Mouse (Mus musculus): ENCODE data around the gene Insr. TPM values are rescaled to one million over a fixed set of nuclear protein-coding genes. Genes with fewer than 3 reads are reported as not detected.

The Insr gene
- polyA plus RNA-seq, 1 experiment from 2014 or later, result 24.3 TPM

Small RNA genes lying within 50 kb of the gene (microRNA-seq; reads per million reads assigned to microRNA genes)
- gene Gm25775, result not detected

Other genes with a start within 250 kb of the Insr start
- gene A430078G23Rik, start 73.8 kb upstream of the Insr start, polyA plus RNA-seq (2016; fragmentation: Nextera tagmentation; extraction: Ambion mirVana), result 0.14 TPM in 1 of 2 replicates, not detected in the other
- gene Arhgef18, start 113.4 kb upstream of the Insr start, polyA plus RNA-seq (2016; fragmentation: Nextera tagmentation; extraction: Ambion mirVana), result 9.5 and 9.6 TPM in 2 replicates
- 4.1 and 4.8 TPM in 2 replicates for gene Pex11g, start 188.1 kb upstream of the Insr start, polyA plus RNA-seq (2016; fragmentation: Nextera tagmentation; extraction: Ambion mirVana)
- 0.10 TPM in 1 of 2 replicates, not detected in the other for gene Tex45, start 191.2 kb upstream of the Insr start, polyA plus RNA-seq (2016; fragmentation: Nextera tagmentation; extraction: Ambion mirVana)
- gene Zfp358, start 213.5 kb upstream of the Insr start, polyA plus RNA-seq (2016; fragmentation: Nextera tagmentation; extraction: Ambion mirVana), result 68.4 and 70.8 TPM in 2 replicates
- gene Mcoln1, start 220.8 kb upstream of the Insr start, polyA plus RNA-seq (2016; fragmentation: Nextera tagmentation; extraction: Ambion mirVana), result 63.2 and 65.0 TPM in 2 replicates
- 20.7 and 24.8 TPM in 2 replicates for gene Pnpla6, start 235.8 kb upstream of the Insr start, polyA plus RNA-seq (2016; fragmentation: Nextera tagmentation; extraction: Ambion mirVana)

Data from embryonic facial prominence, embryonic 10.5 days (tissue).